Mouse (Mus musculus) MEL (cell line): ENCODE measurements at regions not wholly inside any gene's neighbourhood (a gene's known extent, or its start where the extent isn't known, plus 50 kb on each side); places are given as distances from the start of the nearest gene placed in this dataset.

Source experiments
- DNase-seq: peaks from one replicate; pipeline ENCODE4 v3.0.0; 2011; ENCODE audit warnings: low read depth, low spot score
- H3K27ac ChIP-seq: 2 replicates; pipeline ENCODE4 v1.5.1; 2012; ENCODE audit warnings: low read depth, mild to moderate bottlenecking, control low read depth, low read length, moderate library complexity; ENCODE audit not compliant: control insufficient read depth
- H3K27me3 ChIP-seq, 2 experiments: fragments of 150-350 bp in 1 of 2; sonication (generic) in 1 of 2; 2 replicates each; pipeline ENCODE4 v1.6.1; 2012; ENCODE audit warnings: low read length in 2 of 2, mild to moderate bottlenecking in 2 of 2, improper control_type of control experiment in 1 of 2, moderate library complexity in 1 of 2; ENCODE audit not compliant: insufficient read depth in 2 of 2, control insufficient read depth in 1 of 2
- H3K36me3 ChIP-seq, 2 experiments: 2 replicates each; pipeline ENCODE4 v1.6.1; 2012 to 2014; ENCODE audit warnings: low read length in 2 of 2, improper control_type of control experiment in 1 of 2, inconsistent platforms in 1 of 2, mild to moderate bottlenecking in 1 of 2; ENCODE audit not compliant: insufficient read depth in 2 of 2, control insufficient read depth in 1 of 2
- H3K4me1 ChIP-seq, 2 experiments: fragments of 150-350 bp in 1 of 2; sonication (generic) in 1 of 2; 2 replicates each; pipeline ENCODE4 v1.6.1; 2012; ENCODE audit warnings: low read length in 2 of 2, improper control_type of control experiment in 1 of 2, mild to moderate bottlenecking in 1 of 2; ENCODE audit not compliant: insufficient read depth in 2 of 2, control insufficient read depth in 1 of 2
- H3K4me3 ChIP-seq, 2 experiments: fragments of 150-350 bp in 1 of 2; sonication (generic) in 1 of 2; 2 replicates each; pipeline ENCODE4 v1.5.1; 2012; ENCODE audit warnings: low read depth in 2 of 2, low read length in 2 of 2, mild to moderate bottlenecking in 2 of 2, moderate library complexity in 2 of 2, control low read depth in 1 of 2, improper control_type of control experiment in 1 of 2; ENCODE audit not compliant: control insufficient read depth in 1 of 2, insufficient read depth in 1 of 2
- H3K79me2 ChIP-seq: 2 replicates; pipeline ENCODE4 v1.6.1; 2012; ENCODE audit warnings: mild to moderate bottlenecking, low read length, moderate library complexity; ENCODE audit not compliant: control insufficient read depth, poor library complexity, insufficient read depth
- H3K9ac ChIP-seq: 2 replicates; pipeline ENCODE4 v1.6.1; 2012; ENCODE audit warnings: low read depth, mild to moderate bottlenecking, control low read depth, low read length, moderate library complexity; ENCODE audit not compliant: control insufficient read depth, poor library complexity, severe bottlenecking
- H3K9me3 ChIP-seq: fragments of 150-350 bp; sonication (generic); replicated peaks from 2 replicates; pipeline ENCODE4 v1.6.1; 2012; ENCODE audit warnings: mild to moderate bottlenecking, low read length, improper control_type of control experiment, moderate library complexity; ENCODE audit not compliant: insufficient read depth
- BHLHE40 ChIP-seq: IDR thresholded peaks from 2 replicates; pipeline ENCODE4 v1.6.1; 2012; ENCODE audit warnings: low read depth, mild to moderate bottlenecking, inconsistent platforms, low read length, improper control_type of control experiment, borderline replicate concordance
- CHD1 ChIP-seq: IDR thresholded peaks from 2 replicates; pipeline ENCODE4 v1.6.1; 2012; ENCODE audit warnings: low read depth, mild to moderate bottlenecking, inconsistent platforms, low read length, improper control_type of control experiment
- CHD2 ChIP-seq: IDR thresholded peaks from 2 replicates; pipeline ENCODE4 v1.6.1; 2011; ENCODE audit warnings: low read length, improper control_type of control experiment
- CTCF ChIP-seq, 3 experiments: IDR thresholded peaks in 2 of 3; conservative IDR thresholded peaks in 1 of 3; 2 replicates each; pipeline ENCODE4 v1.5.1; 2011 to 2012; ENCODE audit warnings: low read length in 3 of 3, low read depth in 2 of 3, mild to moderate bottlenecking in 2 of 3, improper control_type of control experiment in 1 of 3, inconsistent platforms in 1 of 3, mixed read lengths in 1 of 3, moderate library complexity in 1 of 3; ENCODE audit not compliant: control insufficient read depth in 1 of 3, insufficient read depth in 1 of 3, poor library complexity in 1 of 3, severe bottlenecking in 1 of 3
- ETS1 ChIP-seq: IDR thresholded peaks from 2 replicates; pipeline ENCODE4 v1.6.1; 2012; ENCODE audit warnings: low read depth, mild to moderate bottlenecking, inconsistent platforms, low read length, improper control_type of control experiment, moderate library complexity
- JUND ChIP-seq: IDR thresholded peaks from 2 replicates; pipeline ENCODE4 v1.6.1; 2011; ENCODE audit warnings: low read depth, mild to moderate bottlenecking, improper control_type of control experiment, low read length
- KAT2A ChIP-seq: conservative IDR thresholded peaks from 2 replicates; pipeline ENCODE4 v1.6.1; 2012; ENCODE audit warnings: low read depth, low read length, improper control_type of control experiment, inconsistent platforms
- MAZ ChIP-seq: IDR thresholded peaks from 2 replicates; pipeline ENCODE4 v1.6.1; 2012; ENCODE audit warnings: low read depth, mild to moderate bottlenecking, inconsistent platforms, low read length, improper control_type of control experiment
- MEF2A ChIP-seq: IDR thresholded peaks from 2 replicates; pipeline ENCODE4 v1.6.1; 2014; ENCODE audit warnings: low read depth, mild to moderate bottlenecking, inconsistent platforms, low read length, improper control_type of control experiment; ENCODE audit not compliant: poor library complexity, insufficient replicate concordance, severe bottlenecking; ENCODE audit errors: extremely low read depth
- MYB ChIP-seq: IDR thresholded peaks from 2 replicates; pipeline ENCODE4 v1.6.1; 2011; ENCODE audit warnings: mild to moderate bottlenecking, low read depth, low read length, improper control_type of control experiment
- NELFE ChIP-seq: IDR thresholded peaks from 2 replicates; pipeline ENCODE4 v1.6.1; 2011; ENCODE audit warnings: low read depth, low read length, improper control_type of control experiment
- NRF1 ChIP-seq: IDR thresholded peaks from 2 replicates; pipeline ENCODE4 v1.6.1; 2014; ENCODE audit warnings: low read depth, mild to moderate bottlenecking, inconsistent platforms, low read length, improper control_type of control experiment, moderate library complexity; ENCODE audit not compliant: poor library complexity, insufficient read depth, severe bottlenecking
- POLR2A ChIP-seq, 2 experiments: IDR thresholded peaks; 2 replicates each; pipeline ENCODE4 v1.6.1; 2011 to 2012; ENCODE audit warnings: low read length in 2 of 2, mild to moderate bottlenecking in 2 of 2, control low read depth in 1 of 2, improper control_type of control experiment in 1 of 2, low read depth in 1 of 2, moderate library complexity in 1 of 2; ENCODE audit not compliant: control insufficient read depth in 1 of 2, insufficient read depth in 1 of 2, poor library complexity in 1 of 2
- POLR2AphosphoS2 ChIP-seq: IDR thresholded peaks from 2 replicates; pipeline ENCODE4 v1.6.1; 2011; ENCODE audit warnings: low read length, improper control_type of control experiment
- RAD21 ChIP-seq: IDR thresholded peaks from 2 replicates; pipeline ENCODE4 v1.6.1; 2011; ENCODE audit warnings: mild to moderate bottlenecking, low read depth, low read length, improper control_type of control experiment
- RCOR1 ChIP-seq: IDR thresholded peaks from 2 replicates; pipeline ENCODE4 v1.6.1; 2012; ENCODE audit warnings: low read depth, mild to moderate bottlenecking, inconsistent platforms, low read length, improper control_type of control experiment
- SIN3A ChIP-seq: IDR thresholded peaks from 2 replicates; pipeline ENCODE4 v1.6.1; 2012; ENCODE audit warnings: low read length, improper control_type of control experiment, inconsistent platforms
- TAL1 ChIP-seq: IDR thresholded peaks from 2 replicates; pipeline ENCODE4 v1.6.1; 2012; ENCODE audit warnings: mild to moderate bottlenecking, inconsistent platforms, low read length, moderate library complexity, mixed read lengths
- TCF12 ChIP-seq: IDR thresholded peaks from 2 replicates; pipeline ENCODE4 v1.6.1; 2014; ENCODE audit warnings: low read depth, mild to moderate bottlenecking, inconsistent platforms, low read length, improper control_type of control experiment, moderate library complexity

GRCm38 (mm10) chr15:72150581-72150980 lies 1683.8 kb upstream of the Gm6569 start:
- H3K4me1 ChIP-seq = no peaks in the 10 kb centered on the region
- H3K36me3 ChIP-seq = no peaks in the 10 kb centered on the region
- no peak for TF ChIP-seq KAT2A
- TF ChIP-seq MYB = no peak
- no peak overlapping the region for H3K27ac ChIP-seq
- H3K9me3 ChIP-seq = no peaks in the 10 kb centered on the region
- no peak overlapping the region for H3K9ac ChIP-seq
- no peaks in the 10 kb centered on the region for H3K27me3 ChIP-seq
- H3K4me3 ChIP-seq = no peak overlapping the region
- no peak for DNase-seq
- H3K79me2 ChIP-seq = no peaks in the 10 kb centered on the region

GRCm38 (mm10) chr15:72158505-72158904 lies 1675.9 kb upstream of the Gm6569 start:
- Histone ChIP-seq H3K9ac (no peak overlapping the region), H3K4me3 (no peak overlapping the region), H3K79me2 (no peaks in the 10 kb centered on the region), H3K9me3 (no peaks in the 10 kb centered on the region)
- no peak for TF ChIP-seq MAZ
- TF ChIP-seq SIN3A = no peak
- no peak for TF ChIP-seq BHLHE40
- no peak for TF ChIP-seq ETS1
- no peak for TF ChIP-seq RAD21
- TF ChIP-seq CTCF (IDR thresholded peaks at IDR 0.05 in 2 of 3, conservative IDR thresholded peaks at IDR 0.05 in 1 of 3; ENCODE audit: control insufficient read depth in 1 of 3, insufficient read depth in 1 of 3, low read depth in 2 of 3, low read length in 3 of 3, poor library complexity in 1 of 3, severe bottlenecking in 1 of 3) = no peak
- no peak for TF ChIP-seq TAL1
- TF ChIP-seq, all 39 proteins: peak for 0
- Histone ChIP-seq H3K4me1 (no peaks in the 10 kb centered on the region), H3K27ac (no peak overlapping the region), H3K36me3 (no peaks in the 10 kb centered on the region), H3K27me3 (no peaks in the 10 kb centered on the region)
- DNase-seq = no peak

GRCm38 (mm10) chr15:72200861-72201260 lies 1633.5 kb upstream of the Gm6569 start:
- H3K79me2 ChIP-seq = no peaks in the 10 kb centered on the region
- H3K9ac ChIP-seq = no peak overlapping the region
- H3K36me3 ChIP-seq = no peaks in the 10 kb centered on the region
- peak; percentile 29 for DNase-seq
- H3K4me3 ChIP-seq = no peak overlapping the region
- H3K4me1 ChIP-seq = no peaks in the 10 kb centered on the region
- no peaks in the 10 kb centered on the region for H3K27me3 ChIP-seq
- H3K9me3 ChIP-seq = no peaks in the 10 kb centered on the region
- no peak overlapping the region for H3K27ac ChIP-seq
- no peak for TF ChIP-seq ETS1
- no peak for TF ChIP-seq POLR2AphosphoS2
- TF ChIP-seq JUND = no peak
- TF ChIP-seq NELFE = no peak
- no peak for TF ChIP-seq NRF1
- no peak for TF ChIP-seq CTCF (IDR thresholded peaks at IDR 0.05 in 2 of 3, conservative IDR thresholded peaks at IDR 0.05 in 1 of 3; ENCODE audit: control insufficient read depth in 1 of 3, insufficient read depth in 1 of 3, low read depth in 2 of 3, low read length in 3 of 3, poor library complexity in 1 of 3, severe bottlenecking in 1 of 3)
- TF ChIP-seq RCOR1 = no peak
- no peak for TF ChIP-seq CHD1
- TF ChIP-seq TCF12 = no peak
- no peak for TF ChIP-seq POLR2A (IDR thresholded peaks at IDR 0.05; ENCODE audit: control insufficient read depth in 1 of 2, insufficient read depth in 1 of 2, low read depth in 1 of 2, low read length in 2 of 2, poor library complexity in 1 of 2)
- no peak for TF ChIP-seq MEF2A
- TF ChIP-seq CHD2 = no peak
